Mouse (Mus musculus) ES-Bruce4 (cell line): ENCODE measurements around the gene Senp1.

Experiments used
- CTCF ChIP-seq: IDR thresholded peaks from one replicate; pipeline ENCODE4 v1.8.1; 2011; ENCODE audit warnings: low read depth, low read length
- EP300 ChIP-seq: IDR thresholded peaks from 2 replicates; pipeline ENCODE4 v1.6.1; 2011; ENCODE audit warnings: low read depth, low read length; ENCODE audit not compliant: insufficient read depth
- POLR2A ChIP-seq: IDR thresholded peaks from one replicate; pipeline ENCODE4 v1.8.1; 2011; ENCODE audit warnings: low read length; ENCODE audit not compliant: insufficient read depth

- TF ChIP-seq POLR2A, result no peak
- no peak for TF ChIP-seq CTCF
- no peak for TF ChIP-seq EP300
Observed at GRCm38 (mm10) chr15:97996716-97997256, 96.8 kb downstream of the Senp1 start.
